Mouse (Mus musculus) liver, embryonic 16.5 days (tissue): ENCODE measurements around the gene Deup1. TPM values are rescaled to one million over a fixed set of nuclear protein-coding genes. Genes with fewer than 3 reads are reported as not detected.

ENCODE experiments used
- ATAC-seq: fragments of 200-750 bp; cut with Nextera tagmentation; 2 replicates; pipeline ENCODE4 v1.8.0; 2017; ENCODE audit warnings: low read depth, mild to moderate bottlenecking, moderate number of reproducible peaks, moderate library complexity
- H3K27ac ChIP-seq: fragments of 300-500 bp; sonication (generic); 2 replicates; pipeline ENCODE4 v1.5.1; 2014; ENCODE audit warnings: mild to moderate bottlenecking, low read length
- H3K27me3 ChIP-seq: fragments of 300-500 bp; sonication (generic); 2 replicates; pipeline ENCODE4 v1.6.1; 2014; ENCODE audit warnings: low read depth, low read length, mixed read lengths; ENCODE audit not compliant: control insufficient read depth, insufficient read depth
- H3K36me3 ChIP-seq: fragments of 300-500 bp; sonication (generic); 2 replicates; pipeline ENCODE4 v1.6.1; 2014; ENCODE audit warnings: mild to moderate bottlenecking; ENCODE audit not compliant: control insufficient read depth, insufficient read depth
- H3K4me1 ChIP-seq: fragments of 300-500 bp; sonication (generic); 2 replicates; pipeline ENCODE4 v1.6.1; 2014; ENCODE audit warnings: low read depth, low read length, mixed read lengths; ENCODE audit not compliant: control insufficient read depth
- H3K4me2 ChIP-seq: fragments of 300-500 bp; sonication (generic); 2 replicates; pipeline ENCODE4 v1.6.1; 2014; ENCODE audit warnings: low read depth, low read length, mixed read lengths
- H3K4me3 ChIP-seq: fragments of 300-500 bp; sonication (generic); 2 replicates; pipeline ENCODE4 v1.5.1; 2014; ENCODE audit warnings: low read depth, mild to moderate bottlenecking, low read length
- H3K9ac ChIP-seq: fragments of 300-500 bp; sonication (generic); 2 replicates; pipeline ENCODE4 v1.6.1; 2014; ENCODE audit warnings: low read depth, low read length
- H3K9me3 ChIP-seq: fragments of 300-500 bp; sonication (generic); replicated peaks from 2 replicates; pipeline ENCODE4 v1.6.1; 2016; ENCODE audit warnings: low read length; ENCODE audit not compliant: control insufficient read depth
- WGBS: fragments of 180-500 bp; shearing (Covaris S2); extraction: QIAGEN DNeasy Blood & Tissue Kit; methylation state at CpG from one replicate; pipeline ENCODE4 v1.1.7; 2014; ENCODE audit not compliant: insufficient replicate concordance; 5-methylcytosine and 5-hydroxymethylcytosine counted together
- polyA plus RNA-seq: library from polyadenylated mRNA; unstranded; fragments of >200 nt; fragmentation: Nextera tagmentation; extraction: Ambion mirVana; gene quantifications from 2 replicates; pipeline ENCODE4 v1.2.1, GENCODE M21; 2015

Gene Deup1
- polyA plus RNA-seq, 1 experiment from 2014 or later: 0.09 TPM

DNA sequence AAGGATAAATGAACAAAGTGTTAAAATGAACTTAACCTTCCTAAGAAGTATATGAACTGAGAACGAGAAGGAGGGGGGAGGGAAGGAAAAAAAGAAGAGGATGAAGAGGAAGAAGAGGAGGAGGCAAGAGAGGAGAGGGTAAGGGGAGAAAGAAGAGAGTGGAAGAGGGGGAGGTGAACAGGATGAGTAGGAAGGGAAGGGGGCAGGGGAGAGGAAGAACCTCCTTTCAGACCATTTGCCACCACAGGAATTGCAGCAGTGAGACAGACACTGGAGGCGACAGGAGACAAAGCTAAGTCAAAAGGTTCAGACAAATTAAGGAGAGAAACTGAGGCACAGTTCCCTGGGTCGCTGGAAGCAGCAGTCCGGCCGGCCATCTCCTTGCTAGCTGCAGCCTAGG, 349 bp downstream of the Deup1 start:
- peaks cover 4% of the 10 kb centered on the region; the same call in 1 of the 2 replicates for H3K27me3 ChIP-seq
- H3K4me1 ChIP-seq: no peaks in the 10 kb centered on the region
- H3K9me3 ChIP-seq: no peaks in the 10 kb centered on the region
- no peak overlapping the region for H3K27ac ChIP-seq
- no peak overlapping the region for H3K9ac ChIP-seq
- no peak overlapping the region; the same call in 1 of the 2 replicates for H3K4me3 ChIP-seq
- H3K36me3 ChIP-seq: no peaks in the 10 kb centered on the region
- ATAC-seq: no peak
- peak overlapping the region; percentile 49 for H3K4me2 ChIP-seq
- WGBS: 18% methylated on average over 5 of the region's 5 CpGs

DNA sequence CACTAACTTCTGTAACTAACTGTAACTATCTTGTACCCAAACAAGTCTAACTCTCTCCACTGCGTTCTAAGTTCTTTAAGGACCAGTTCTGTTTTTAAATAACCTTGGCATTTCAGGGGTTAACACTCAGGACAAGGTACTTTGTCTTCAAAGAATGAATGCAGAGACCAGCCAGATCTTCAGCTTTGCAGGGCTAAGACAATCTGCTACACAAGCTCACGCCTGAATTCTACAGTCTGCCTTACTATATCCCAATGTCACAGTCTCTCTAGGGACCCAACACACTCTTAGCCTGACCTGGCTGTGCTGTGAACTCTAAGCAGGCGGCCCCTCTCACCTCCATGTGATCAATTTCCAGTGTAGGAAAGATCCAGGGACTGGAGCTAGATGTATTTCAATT, 3.0 kb downstream of the Deup1 start:
- Histone ChIP-seq H3K4me1 (no peaks in the 10 kb centered on the region), H3K9me3 (no peaks in the 10 kb centered on the region), H3K27ac (no peak overlapping the region), H3K9ac (no peak overlapping the region), H3K4me2 (no peak overlapping the region), H3K27me3 (peaks cover 4% of the 10 kb centered on the region; the same call in 1 of the 2 replicates), H3K36me3 (no peaks in the 10 kb centered on the region), H3K4me3 (no peak overlapping the region)
- WGBS: 44% methylated on average over 3 of the region's 3 CpGs
- ATAC-seq: no peak

GRCm38 (mm10) chr9:15619767-15620166, 8.0 kb downstream of the Deup1 start:
- WGBS: 31% methylated on average over 1 of the region's 1 CpGs
- Histone ChIP-seq H3K4me2 (no peak overlapping the region), H3K27ac (no peak overlapping the region)

GRCm38 (mm10) chr9:15619020-15619590, 8.6 kb downstream of the Deup1 start:
- Histone ChIP-seq H3K9ac (no peak overlapping the region), H3K4me3 (no peak overlapping the region), H3K27ac (no peak overlapping the region), H3K27me3 (no peaks in the 10 kb centered on the region), H3K36me3 (no peaks in the 10 kb centered on the region), H3K4me2 (no peak overlapping the region), H3K4me1 (no peaks in the 10 kb centered on the region), H3K9me3 (no peaks in the 10 kb centered on the region)
- 45% methylated on average over 10 of the region's 10 CpGs for WGBS
- ATAC-seq: no peak

More at GRCm38 (mm10) chr9:15619767-15620166, 8.0 kb downstream of the Deup1 start:
- Histone ChIP-seq H3K27me3 (no peaks in the 10 kb centered on the region), H3K9me3 (no peaks in the 10 kb centered on the region), H3K9ac (no peak overlapping the region), H3K4me1 (no peaks in the 10 kb centered on the region), H3K36me3 (no peaks in the 10 kb centered on the region), H3K4me3 (no peak overlapping the region)
- ATAC-seq: no peak

DNA sequence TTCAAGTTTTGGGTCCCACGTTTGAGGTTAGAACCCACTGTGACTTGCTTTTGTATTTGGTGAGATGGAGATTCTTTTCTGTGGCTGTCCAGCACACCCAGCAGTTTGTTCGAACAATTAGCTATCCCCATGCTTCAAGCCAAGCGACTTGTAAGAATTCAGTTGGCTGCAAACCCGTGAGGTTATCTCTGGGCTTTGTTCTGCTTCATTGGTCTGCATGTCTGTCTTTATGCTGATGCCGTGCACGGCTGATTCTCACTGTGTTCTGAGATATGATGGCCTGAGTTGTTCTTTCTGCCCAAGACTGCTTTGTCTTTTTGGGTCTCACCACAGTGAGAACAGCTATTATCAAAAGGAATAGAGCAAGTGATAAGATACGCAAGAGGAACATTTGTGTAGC, 10.7 kb downstream of the Deup1 start:
- Histone ChIP-seq H3K4me3 (no peak overlapping the region), H3K4me2 (no peak overlapping the region)
- WGBS: 53% methylated on average over 7 of the region's 7 CpGs

GRCm38 (mm10) chr9:15616471-15616870, 11.3 kb downstream of the Deup1 start:
- no peaks in the 10 kb centered on the region for H3K27me3 ChIP-seq
- WGBS: 55% methylated on average over 6 of the region's 6 CpGs
- no peak overlapping the region for H3K27ac ChIP-seq
- no peak overlapping the region for H3K4me2 ChIP-seq
- H3K36me3 ChIP-seq: no peaks in the 10 kb centered on the region
- H3K9me3 ChIP-seq: no peaks in the 10 kb centered on the region
- no peak overlapping the region for H3K4me3 ChIP-seq
- ATAC-seq: no peak
- no peak overlapping the region for H3K9ac ChIP-seq
- H3K4me1 ChIP-seq: no peaks in the 10 kb centered on the region

More for the DNA sequence above, 10.7 kb downstream of the Deup1 start:
- Histone ChIP-seq H3K27ac (no peak overlapping the region), H3K9ac (no peak overlapping the region), H3K4me1 (no peaks in the 10 kb centered on the region), H3K36me3 (no peaks in the 10 kb centered on the region), H3K27me3 (no peaks in the 10 kb centered on the region), H3K9me3 (no peaks in the 10 kb centered on the region)
- ATAC-seq: no peak

GRCm38 (mm10) chr9:15609280-15609930, 18.3 kb downstream of the Deup1 start:
- WGBS: 83% methylated on average over 5 of the region's 5 CpGs
- Histone ChIP-seq H3K27ac (no peak overlapping the region), H3K4me3 (no peak overlapping the region), H3K36me3 (no peaks in the 10 kb centered on the region), H3K4me2 (no peak overlapping the region), H3K9ac (no peak overlapping the region), H3K4me1 (no peaks in the 10 kb centered on the region), H3K9me3 (no peaks in the 10 kb centered on the region), H3K27me3 (no peaks in the 10 kb centered on the region)
- ATAC-seq: no peak

DNA sequence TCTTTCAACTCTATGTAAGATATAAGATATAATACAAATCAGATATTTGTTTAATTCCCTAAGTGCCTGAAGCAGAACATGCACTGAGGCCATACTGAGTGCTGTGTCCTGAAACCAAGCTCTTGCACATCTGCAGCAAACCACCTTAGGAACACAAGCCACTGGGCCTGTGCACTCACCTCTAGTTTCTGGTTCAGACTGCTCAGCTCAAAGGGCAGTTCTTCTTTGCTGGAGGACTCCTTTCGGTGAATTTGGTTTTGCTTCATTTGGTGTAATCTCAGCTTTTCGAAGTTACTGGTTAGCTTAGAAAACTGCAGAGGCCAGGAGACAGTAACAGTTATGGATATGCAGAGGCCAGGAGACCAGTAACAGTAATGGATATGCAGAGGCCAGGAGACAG, 20.1 kb downstream of the Deup1 start:
- ATAC-seq: no peak
- no peaks in the 10 kb centered on the region for H3K27me3 ChIP-seq
- H3K9ac ChIP-seq: no peak overlapping the region
- no peaks in the 10 kb centered on the region for H3K36me3 ChIP-seq
- H3K27ac ChIP-seq: no peak overlapping the region
- no peaks in the 10 kb centered on the region for H3K4me1 ChIP-seq
- WGBS: 68% methylated on average over 2 of the region's 2 CpGs
- H3K9me3 ChIP-seq: no peaks in the 10 kb centered on the region
- H3K4me3 ChIP-seq: no peak overlapping the region
- no peak overlapping the region for H3K4me2 ChIP-seq

DNA sequence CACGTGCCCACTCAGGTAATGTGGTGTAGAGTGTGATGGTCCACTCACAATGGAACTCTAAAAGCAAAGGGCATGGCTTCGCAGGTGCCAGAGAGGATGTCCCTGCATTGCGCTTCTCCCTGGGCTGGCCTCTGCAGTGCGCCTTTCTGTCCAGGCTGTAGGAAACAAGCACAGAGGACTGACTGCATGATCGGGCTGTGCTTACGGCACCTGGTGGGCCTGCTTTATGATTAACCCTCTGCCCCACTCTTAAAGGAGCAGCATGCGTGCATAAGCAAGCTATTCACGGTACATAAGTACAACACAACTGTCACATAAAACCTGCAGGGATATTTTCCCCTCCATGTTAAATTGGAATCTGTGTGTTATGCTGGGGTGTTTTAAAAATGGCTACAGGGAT, 24.6 kb downstream of the Deup1 start:
- no peaks in the 10 kb centered on the region for H3K4me1 ChIP-seq
- WGBS: 61% methylated on average over 8 of the region's 8 CpGs
- no peaks in the 10 kb centered on the region for H3K36me3 ChIP-seq
- no peak overlapping the region for H3K4me3 ChIP-seq
- H3K27me3 ChIP-seq: no peaks in the 10 kb centered on the region
- no peaks in the 10 kb centered on the region for H3K9me3 ChIP-seq
- no peak for ATAC-seq
- no peak overlapping the region for H3K9ac ChIP-seq
- H3K4me2 ChIP-seq: no peak overlapping the region
- no peak overlapping the region for H3K27ac ChIP-seq
